Mouse (Mus musculus): ENCODE measurements around the gene Lrig3. TPM values are rescaled to one million over a fixed set of nuclear protein-coding genes. Genes with fewer than 3 reads are reported as not detected.

Gene Lrig3
- polyA plus RNA-seq, 1 experiment, result 2.7 TPM

- no peak for DNase-seq (ENCODE audit: extremely low spot score in 1 of 2, low spot score in 1 of 2)
These were observed 4.4 kb upstream of the Lrig3 start for GRCm38 (mm10) chr10:125961411-125962107.

GRCm38 (mm10) chr10:125964709-125965108 is 1.3 kb upstream of the Lrig3 start:
- no peak for DNase-seq (ENCODE audit: extremely low spot score in 1 of 2, low spot score in 1 of 2)

DNA sequence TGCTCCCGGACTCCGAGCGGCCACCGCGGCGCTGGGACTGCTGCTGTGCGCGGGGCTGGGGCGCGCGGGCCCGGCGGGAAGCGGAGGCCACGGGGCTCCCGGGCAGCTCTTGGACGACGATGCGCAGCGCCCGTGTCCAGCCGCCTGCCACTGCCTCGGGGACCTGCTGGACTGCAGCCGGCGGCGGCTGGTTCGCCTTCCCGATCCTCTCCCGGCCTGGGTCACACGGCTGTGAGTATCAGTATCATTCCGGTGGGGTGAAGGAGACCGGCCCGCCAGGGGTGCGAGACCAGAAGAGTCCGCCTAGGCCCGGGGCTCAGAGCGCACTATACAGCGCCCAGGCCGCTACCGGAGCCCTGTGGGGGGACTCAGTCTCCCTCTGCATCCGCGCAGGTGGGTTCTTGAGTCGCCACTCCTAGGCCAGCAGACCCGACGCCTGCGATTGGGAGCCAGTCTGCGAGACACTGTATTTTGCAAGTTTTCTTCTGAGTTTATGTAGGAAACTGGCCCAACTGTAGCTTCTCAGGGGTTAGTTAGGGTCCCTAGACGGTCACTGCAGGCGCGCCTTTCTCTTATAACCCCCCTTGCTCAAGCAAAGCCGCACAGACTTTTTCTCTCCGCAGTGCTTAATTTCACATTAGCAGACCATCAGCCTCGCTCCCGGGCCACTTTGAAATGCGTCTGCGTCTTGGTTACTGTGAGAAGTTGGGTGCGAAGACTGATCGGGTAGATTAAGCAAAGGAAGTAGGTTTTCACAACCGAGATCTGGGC is 698 bp downstream of the Lrig3 start:
- DNase-seq (ENCODE audit: extremely low spot score in 1 of 2, low spot score in 1 of 2), result no peak

- no peak for DNase-seq (ENCODE audit: extremely low spot score in 1 of 2, low spot score in 1 of 2)
These were observed 1.6 kb downstream of the Lrig3 start for GRCm38 (mm10) chr10:125967436-125968160.

DNA sequence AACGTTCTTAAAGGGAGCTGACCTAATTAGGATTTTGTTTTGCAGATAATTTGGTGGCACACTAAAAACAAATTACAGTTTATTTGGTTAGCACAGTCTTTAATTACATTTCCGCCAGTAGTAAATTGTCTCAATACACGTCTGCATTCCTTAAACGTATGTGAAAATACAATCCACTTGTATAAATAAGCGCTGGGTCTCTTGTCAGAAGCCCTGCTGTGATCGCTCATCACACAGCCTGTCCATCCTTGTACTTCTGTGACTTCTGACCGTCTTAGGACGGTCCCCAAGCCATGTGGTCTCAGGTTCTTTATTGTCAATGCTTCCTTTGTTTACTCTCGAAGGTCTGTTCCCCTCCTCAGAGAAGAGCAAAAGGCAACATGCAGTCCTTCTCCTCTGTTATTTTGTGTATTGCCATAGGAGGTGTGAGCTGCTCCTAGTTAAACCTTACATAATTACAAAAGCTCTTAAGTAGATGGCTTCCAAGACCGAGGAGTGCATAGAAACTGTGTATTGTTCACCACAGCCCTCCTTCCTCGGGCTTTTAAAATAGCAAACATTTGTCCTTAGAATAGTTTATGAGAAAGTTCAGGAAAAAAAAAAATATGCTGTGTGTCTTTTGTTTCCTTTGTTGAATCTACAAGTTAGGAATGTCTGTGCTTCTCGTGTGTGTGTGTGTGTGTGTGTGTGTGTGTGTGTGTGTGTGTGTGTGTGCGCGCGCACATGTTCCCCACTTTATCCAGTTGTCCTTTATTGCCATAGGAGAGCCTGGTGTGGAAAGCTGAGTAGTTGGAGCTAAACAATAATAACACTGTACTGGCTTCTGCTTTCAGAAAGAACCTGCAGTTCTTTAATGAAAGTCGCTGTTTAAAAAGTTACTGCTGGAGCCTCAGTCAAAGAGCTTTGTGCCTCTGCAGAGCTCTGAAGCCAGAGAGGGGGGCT is 2.5 kb downstream of the Lrig3 start:
- DNase-seq (ENCODE audit: extremely low spot score in 1 of 2, low spot score in 1 of 2), result no peak

DNA sequence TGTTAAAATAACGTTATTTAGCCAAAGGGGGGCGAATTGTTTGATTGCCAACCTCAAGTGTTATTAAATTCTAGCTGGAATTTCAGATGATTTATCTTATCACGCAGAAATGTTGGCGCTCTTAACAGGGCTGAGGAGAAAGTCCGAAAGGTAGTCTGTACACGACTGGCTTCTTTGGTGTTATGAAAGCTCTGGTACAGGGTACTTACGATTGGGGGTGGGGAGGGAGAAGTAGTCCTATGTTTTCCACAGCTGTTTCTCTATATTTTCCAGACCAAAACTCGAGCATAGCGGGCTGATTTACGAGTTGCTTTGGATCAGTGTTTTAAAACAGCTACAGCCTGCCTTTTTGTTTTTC is 3.1 kb downstream of the Lrig3 start:
- DNase-seq (ENCODE audit: extremely low spot score in 1 of 2, low spot score in 1 of 2), result no peak

- no peak for DNase-seq (ENCODE audit: extremely low spot score in 1 of 2, low spot score in 1 of 2)
These were observed 4.1 kb downstream of the Lrig3 start for GRCm38 (mm10) chr10:125970031-125970430.

DNA sequence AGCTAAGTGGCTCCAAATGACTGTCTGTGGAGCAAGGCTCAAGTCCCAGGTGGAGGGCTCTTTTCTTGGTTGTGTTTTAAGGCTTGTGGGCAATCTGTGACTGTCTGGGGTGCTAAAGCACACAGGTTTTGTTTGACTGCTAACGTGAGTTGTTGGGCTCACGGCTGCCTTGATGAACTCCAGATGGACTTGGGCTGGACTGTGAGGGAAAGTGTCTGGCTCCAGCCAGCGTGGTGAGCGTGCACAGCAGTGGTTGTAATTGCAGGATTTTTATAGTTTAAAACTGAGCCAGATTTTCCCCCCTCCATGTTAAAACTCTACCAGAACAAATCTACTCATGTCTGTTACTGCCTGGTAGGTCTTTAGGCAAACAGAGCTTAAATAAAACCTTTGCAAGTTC is 4.5 kb downstream of the Lrig3 start:
- no peak for DNase-seq (ENCODE audit: extremely low spot score in 1 of 2, low spot score in 1 of 2)

DNA sequence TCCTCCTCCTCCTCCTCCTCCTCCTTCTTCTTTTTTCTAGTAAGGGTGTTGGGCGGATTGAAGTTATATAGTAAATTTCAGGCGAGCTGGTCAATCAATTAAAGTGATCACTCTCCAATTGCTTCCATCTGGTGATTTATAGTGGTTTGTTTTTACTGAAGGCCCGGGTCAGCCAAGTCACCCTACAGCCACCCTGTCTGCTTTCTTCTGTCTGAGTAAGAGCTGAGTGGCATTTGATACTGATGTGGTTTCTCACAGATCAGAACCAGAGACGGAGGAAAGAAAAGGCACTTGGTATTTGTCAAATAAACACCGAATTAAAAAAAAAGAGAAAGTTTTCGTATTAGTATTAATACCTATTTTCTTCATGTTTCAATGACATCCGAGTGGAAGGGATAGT is 7.8 kb downstream of the Lrig3 start:
- DNase-seq (ENCODE audit: extremely low spot score in 1 of 2, low spot score in 1 of 2), result no peak

DNA sequence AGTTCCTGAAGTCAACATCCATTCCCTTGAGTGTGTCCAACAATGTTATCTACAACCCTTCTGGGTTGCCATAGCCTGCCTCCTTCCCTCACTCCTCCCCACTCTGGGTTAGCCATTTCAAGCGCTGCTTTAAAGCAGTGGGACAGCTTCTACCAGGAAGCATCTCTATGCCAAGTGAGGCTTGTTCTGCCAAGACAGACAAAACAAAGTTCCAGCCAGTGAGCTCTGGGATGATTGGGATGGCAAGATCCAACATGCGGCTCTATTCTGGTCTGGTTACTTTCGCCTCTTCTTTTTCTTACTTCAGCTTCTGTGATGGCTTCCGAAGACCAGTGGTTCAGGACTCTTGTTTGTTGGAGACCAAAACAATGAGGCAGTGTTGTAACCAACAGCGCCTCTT is 16.0 kb downstream of the Lrig3 start:
- DNase-seq (ENCODE audit: extremely low spot score in 1 of 2, low spot score in 1 of 2), result no peak

- no peak for DNase-seq (ENCODE audit: extremely low spot score in 1 of 2, low spot score in 1 of 2)
These were observed 18.6 kb downstream of the Lrig3 start for GRCm38 (mm10) chr10:125984473-125985035.

DNA sequence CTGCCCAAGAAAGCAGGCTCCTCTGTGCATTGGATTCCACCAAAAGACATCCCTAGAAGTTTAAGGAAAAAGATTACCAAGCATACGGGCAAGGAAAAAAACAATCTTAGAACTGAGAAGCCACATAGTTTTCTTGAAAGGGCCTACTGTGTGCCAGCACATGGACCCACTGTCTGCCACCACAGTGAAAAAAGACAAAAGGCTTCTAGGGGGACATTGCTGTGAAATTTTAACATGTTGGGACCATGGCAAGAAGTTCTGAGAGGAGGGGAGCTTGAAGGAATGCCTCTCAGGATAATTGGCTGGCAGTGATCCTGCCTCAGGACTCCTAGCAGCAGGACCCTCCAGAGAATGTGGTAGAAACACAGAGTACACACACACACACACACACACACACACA is 19.8 kb downstream of the Lrig3 start:
- no peak for DNase-seq (ENCODE audit: extremely low spot score in 1 of 2, low spot score in 1 of 2)

DNA sequence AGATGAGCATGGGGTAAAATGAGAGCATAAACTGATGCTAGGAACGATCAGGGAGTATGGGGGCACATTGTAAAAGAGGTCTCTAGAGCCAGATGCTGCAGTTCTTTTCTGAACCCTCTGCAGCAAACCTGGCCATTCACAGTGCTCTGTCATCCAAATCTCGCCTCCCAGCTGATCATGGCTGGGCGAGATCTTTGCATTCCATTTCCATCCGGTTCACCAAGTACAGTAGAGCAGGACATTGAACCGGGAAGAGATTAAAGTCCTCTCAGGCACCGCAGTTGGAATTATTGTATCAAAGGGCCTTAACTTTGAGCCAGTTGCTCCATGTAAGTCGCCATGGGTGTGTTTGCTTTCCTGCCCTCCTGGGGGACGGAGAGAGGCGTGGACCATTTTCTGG is 20.5 kb downstream of the Lrig3 start:
- no peak for DNase-seq (ENCODE audit: extremely low spot score in 1 of 2, low spot score in 1 of 2)

- no peak for DNase-seq (ENCODE audit: extremely low spot score in 1 of 2, low spot score in 1 of 2)
These were observed 21.3 kb downstream of the Lrig3 start for GRCm38 (mm10) chr10:125987307-125987706.

DNA sequence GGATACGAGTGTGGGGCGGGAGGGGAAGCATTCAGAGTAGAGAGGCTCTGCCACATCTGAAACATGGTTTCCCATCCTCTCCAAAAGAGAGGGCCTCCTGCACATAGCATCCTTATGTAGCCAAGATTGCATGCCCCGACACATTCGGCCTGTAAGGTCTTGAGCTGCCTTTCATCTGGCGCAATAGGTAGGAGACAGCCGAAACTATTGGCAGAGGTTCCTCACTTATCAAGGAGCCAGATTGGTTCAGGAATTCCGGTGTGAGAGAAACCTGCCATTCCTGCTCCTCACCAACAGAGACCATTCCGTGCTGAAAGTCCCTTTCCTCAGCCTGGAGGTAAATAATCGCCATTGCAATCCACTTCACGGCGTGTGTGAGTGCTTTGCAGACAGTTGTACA is 22.1 kb downstream of the Lrig3 start:
- no peak for DNase-seq (ENCODE audit: extremely low spot score in 1 of 2, low spot score in 1 of 2)

- DNase-seq (ENCODE audit: extremely low spot score in 1 of 2, low spot score in 1 of 2), result no peak
These were observed 23.9 kb downstream of the Lrig3 start for GRCm38 (mm10) chr10:125989890-125990289.

DNA sequence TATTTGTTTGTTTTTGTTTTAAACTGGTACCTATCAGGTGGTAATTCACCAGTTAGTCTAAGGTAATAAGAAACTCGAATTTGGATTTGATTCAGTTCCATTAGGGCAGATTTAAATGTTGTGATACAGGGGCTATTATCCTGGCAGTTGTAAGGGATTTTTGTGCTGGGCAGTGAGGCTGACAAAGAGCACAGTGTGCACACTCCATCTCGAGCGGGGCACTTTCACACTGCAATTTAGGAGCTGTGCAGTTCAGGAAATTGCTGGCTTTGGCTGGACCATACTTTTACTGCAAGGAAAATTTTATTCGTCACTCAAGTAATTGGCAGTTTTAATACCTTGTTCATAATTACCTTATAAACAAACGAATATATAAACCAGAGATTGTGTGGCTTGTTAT is 24.4 kb downstream of the Lrig3 start:
- DNase-seq (ENCODE audit: extremely low spot score in 1 of 2, low spot score in 1 of 2), result no peak

GRCm38 (mm10) chr10:125991819-125992218 is 25.9 kb downstream of the Lrig3 start:
- no peak for DNase-seq (ENCODE audit: extremely low spot score in 1 of 2, low spot score in 1 of 2)

- peak in 1 of 2 experiments; percentile 30 for DNase-seq (ENCODE audit: extremely low spot score in 1 of 2, low spot score in 1 of 2)
These were observed 28.9 kb downstream of the Lrig3 start for GRCm38 (mm10) chr10:125994855-125995254.

GRCm38 (mm10) chr10:125995701-125996100 is 29.7 kb downstream of the Lrig3 start:
- DNase-seq (ENCODE audit: extremely low spot score in 1 of 2, low spot score in 1 of 2), result no peak

Measured in frontal cortex, adult 2 months (tissue).